Mouse (Mus musculus): ENCODE measurements around the gene Chl1. TPM values are rescaled to one million over a fixed set of nuclear protein-coding genes. Genes with fewer than 3 reads are reported as not detected.

Gene Chl1
- polyA plus RNA-seq, 1 experiment = 3.1 TPM

GRCm38 (mm10) chr6:103542576-103542975 is 32.2 kb downstream of the Chl1 start:
- no peak for DNase-seq (ENCODE audit: low spot score)

DNA sequence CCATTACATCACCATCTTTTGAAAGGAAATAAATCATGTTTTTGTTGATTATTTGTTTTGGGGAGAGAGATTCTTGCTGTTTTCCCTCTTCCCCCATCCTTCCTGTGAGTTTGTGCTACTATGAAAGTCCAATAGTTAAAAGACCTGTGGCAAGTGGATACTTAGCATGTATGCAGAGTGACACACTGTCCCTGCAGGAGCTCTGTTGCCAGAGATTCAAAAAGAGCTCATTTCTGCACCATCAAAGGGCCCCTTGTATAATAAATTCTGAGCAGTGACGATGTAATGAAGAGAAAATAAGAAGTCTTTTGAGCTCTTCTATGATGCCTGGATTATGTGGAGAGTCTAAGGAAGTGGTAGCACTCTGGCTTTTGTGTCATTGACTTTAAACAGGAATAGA is 33.4 kb downstream of the Chl1 start:
- no peak for DNase-seq (ENCODE audit: low spot score)

- DNase-seq (ENCODE audit: low spot score) = no peak
Observed at GRCm38 (mm10) chr6:103546314-103546713, 35.9 kb downstream of the Chl1 start.

DNA sequence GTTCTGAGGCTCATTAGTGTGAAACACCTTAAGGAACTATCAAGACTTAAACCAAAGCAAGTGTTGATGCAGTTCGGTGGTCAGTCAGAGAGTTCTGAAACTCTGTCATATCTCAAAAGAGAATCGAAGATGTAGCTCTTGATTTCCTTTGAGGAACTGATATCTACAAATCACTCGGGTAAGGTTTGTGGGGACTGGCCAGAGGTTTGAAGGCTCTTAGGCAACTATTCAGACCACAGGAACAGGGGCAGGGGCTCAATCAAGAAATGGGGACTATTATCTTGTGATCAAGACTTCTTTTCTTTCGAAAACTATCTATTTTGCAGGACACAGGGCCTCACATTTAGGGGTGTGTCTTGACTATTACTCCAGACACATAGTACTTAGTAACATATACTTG is 39.5 kb downstream of the Chl1 start:
- no peak for DNase-seq (ENCODE audit: low spot score)

DNA sequence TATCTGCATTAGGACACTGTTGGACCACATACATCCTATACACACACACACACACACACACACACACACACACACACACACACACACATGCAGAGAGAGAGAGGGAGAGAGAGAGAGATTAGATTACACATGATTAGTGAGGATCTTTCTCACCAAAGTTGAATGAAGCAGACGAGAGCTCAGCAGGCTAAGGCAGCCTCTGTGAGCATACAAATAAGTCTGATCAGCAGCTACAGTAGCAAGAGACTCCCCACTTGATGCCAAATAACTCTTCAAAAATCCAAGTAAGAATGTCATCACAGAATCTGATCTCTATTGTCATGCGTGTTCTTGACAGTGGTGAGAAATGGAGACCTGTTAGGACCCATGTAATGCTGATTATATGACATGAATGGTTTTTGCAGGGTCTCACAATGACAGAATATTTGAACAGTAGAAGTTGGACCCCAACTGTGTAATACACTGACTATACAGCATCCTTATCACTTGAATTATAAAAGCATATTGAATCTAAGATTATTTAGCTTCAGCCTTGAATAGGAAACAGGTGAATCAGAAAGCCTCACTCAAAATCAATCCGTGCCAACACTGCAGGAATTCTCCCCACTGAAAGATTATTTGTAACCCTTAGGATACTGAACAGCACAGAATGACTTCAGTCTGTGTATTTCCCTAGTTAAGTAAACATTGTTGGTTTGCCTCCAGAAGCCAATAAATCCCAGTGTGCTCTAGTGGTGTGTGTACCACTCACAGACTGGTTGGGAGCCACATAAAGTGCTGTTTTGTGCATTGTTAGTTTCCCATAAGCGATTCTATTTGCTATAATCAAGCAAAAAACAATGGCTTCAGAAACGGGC is 47.9 kb downstream of the Chl1 start:
- DNase-seq (ENCODE audit: low spot score) = no peak

GRCm38 (mm10) chr6:103558894-103559225 is 48.5 kb downstream of the Chl1 start:
- DNase-seq (ENCODE audit: low spot score) = no peak

- no peak for DNase-seq (ENCODE audit: low spot score)
Observed at GRCm38 (mm10) chr6:103559344-103559743, 49.0 kb downstream of the Chl1 start.

- no peak for DNase-seq (ENCODE audit: low spot score)
Observed at GRCm38 (mm10) chr6:103564811-103565210, 54.4 kb downstream of the Chl1 start.

DNA sequence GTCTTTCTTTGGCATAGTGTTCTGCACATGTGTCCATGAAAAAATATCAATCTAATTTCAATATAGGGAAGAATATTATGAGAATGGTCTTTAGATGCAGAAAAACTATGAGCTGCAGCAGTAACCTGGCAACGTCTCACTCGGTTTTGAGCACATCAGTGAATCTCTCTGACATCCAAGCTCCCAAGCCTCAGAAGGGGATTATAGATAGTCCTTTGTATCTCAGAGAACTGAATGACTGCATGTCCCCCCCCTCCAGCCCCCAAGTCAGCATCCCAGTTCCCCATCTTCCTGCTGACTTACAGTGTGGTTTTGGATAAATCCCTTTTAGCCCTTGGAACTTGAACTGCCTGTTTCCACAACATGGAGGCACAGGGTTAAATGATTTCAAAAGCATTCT is 56.9 kb downstream of the Chl1 start:
- no peak for DNase-seq (ENCODE audit: low spot score)

DNA sequence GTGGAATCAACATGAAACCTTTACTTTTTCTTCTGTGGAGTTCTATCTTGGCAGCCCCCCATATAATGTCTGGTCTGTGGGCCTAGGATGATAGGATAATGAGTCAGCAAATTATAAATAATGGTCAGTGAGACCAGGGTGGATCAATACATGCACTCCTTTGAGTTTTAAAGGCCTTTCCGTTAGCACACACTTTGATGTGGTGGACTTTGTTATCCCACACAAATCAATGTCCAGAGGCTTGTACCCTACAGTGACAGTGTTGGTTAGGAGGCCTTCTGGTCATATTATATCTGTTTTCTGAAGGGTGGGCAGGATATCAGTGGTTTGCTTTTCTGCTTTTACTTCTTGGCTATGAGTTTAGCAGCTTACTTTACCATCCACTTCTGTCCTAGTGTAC is 62.3 kb downstream of the Chl1 start:
- no peak for DNase-seq (ENCODE audit: low spot score)

- no peak for DNase-seq (ENCODE audit: low spot score)
Observed at GRCm38 (mm10) chr6:103584224-103584623, 73.8 kb downstream of the Chl1 start.

DNA sequence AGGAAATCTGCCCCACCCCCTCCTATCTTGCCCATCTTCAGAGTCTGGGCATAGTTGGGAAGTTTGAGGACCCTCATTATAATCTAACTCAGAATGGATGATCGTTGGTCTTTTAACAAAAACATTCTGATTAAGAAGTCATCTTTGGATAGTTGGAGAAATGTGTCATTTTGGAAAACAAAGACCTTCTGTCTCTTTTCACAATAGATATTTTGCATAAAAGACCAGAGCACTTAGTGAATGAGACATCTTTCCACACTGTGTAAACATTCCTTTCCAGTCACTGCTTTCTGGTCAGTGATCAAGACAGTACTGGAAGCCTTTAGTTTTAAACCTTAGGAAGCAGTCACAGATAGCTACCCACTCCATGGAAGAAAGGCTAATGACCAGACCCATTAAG is 75.3 kb downstream of the Chl1 start:
- DNase-seq (ENCODE audit: low spot score) = no peak

- no peak for DNase-seq (ENCODE audit: low spot score)
Observed at GRCm38 (mm10) chr6:103586081-103586480, 75.7 kb downstream of the Chl1 start.

GRCm38 (mm10) chr6:103602070-103602469 is 91.7 kb downstream of the Chl1 start:
- no peak for DNase-seq (ENCODE audit: low spot score)

DNA sequence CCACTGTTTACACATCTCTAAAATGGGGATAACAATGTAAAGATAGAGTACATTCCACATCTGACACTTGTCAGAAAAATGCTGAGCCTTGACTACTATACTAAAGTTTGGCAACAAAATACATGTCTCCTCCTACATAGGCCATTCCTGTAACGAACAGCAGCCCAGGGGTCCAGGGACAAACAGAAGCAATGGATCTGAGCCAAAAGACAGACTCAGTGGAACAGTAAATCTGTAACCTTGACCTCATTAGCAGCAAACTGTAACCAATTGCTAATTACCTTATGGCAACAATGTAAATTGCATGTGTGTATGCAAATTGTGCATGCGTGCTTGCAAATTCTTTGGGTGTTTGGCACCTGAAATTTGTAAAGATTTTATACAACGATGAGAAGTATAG is 100.3 kb downstream of the Chl1 start:
- DNase-seq (ENCODE audit: low spot score) = no peak

DNA sequence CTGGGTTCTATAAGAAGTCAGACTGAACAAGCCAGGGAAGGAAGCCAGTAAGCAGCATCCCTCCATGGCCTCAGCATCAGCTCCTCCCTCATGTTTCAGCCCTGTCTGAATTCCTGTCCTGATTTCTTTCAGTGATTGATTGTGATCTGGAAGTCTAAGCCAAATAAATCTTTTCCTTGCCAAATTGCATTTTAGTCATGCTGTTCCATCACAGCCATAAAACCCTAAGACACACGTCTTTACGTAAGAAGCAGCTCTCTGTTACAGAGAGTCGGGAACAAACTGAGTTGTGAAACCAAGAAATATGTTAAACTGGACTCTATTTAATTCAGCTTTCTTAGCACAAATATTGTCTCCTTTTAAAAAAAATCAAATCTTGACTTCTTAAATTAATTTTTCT is 102.2 kb downstream of the Chl1 start:
- DNase-seq (ENCODE audit: low spot score) = no peak

DNA sequence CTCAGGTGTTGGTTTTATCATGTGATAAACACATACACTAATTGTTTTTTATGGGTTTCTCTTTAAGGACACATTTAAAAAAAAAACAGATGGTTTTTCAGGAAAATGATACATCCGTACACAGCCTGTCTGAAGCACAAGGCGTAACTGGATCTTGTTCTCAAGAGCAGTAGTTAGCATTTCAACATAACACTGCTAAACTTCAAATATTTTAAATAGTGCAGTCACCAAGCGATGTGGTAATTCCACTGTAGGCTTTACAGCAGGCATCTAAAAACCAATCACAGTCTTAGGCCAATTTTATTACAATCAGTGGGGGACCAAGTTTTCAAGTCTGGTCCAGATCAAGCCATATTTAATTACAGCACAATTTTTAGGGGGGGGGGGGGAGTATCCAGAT is 103.3 kb downstream of the Chl1 start:
- no peak for DNase-seq (ENCODE audit: low spot score)

GRCm38 (mm10) chr6:103615924-103616602 is 105.7 kb downstream of the Chl1 start:
- DNase-seq (ENCODE audit: low spot score) = no peak

- DNase-seq (ENCODE audit: low spot score) = no peak
Observed at GRCm38 (mm10) chr6:103620880-103621279, 110.5 kb downstream of the Chl1 start.

- no peak for DNase-seq (ENCODE audit: low spot score)
Observed at GRCm38 (mm10) chr6:103622117-103622713, 111.8 kb downstream of the Chl1 start.

DNA sequence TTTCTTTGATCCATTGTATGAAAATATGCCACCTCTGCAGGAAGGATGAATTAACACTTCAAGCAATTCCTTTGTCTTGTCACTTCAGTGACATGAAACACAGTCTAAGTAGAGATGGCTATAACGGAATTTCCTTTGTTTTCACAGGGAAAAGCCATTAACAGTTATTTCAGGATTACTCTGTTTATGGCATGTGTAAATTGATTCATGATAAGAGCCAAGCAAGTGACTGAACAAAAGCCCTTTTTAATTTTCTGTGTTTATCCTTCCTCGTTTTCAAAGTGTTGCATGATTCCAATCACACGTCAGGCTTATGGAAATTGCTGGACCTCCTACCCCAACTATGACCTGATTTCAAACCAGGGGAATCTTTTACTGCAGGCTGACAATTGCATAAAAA is 122.5 kb downstream of the Chl1 start:
- no peak for DNase-seq (ENCODE audit: low spot score)

- DNase-seq (ENCODE audit: low spot score) = no peak
Observed at GRCm38 (mm10) chr6:103656778-103657177, 146.4 kb downstream of the Chl1 start.

DNA sequence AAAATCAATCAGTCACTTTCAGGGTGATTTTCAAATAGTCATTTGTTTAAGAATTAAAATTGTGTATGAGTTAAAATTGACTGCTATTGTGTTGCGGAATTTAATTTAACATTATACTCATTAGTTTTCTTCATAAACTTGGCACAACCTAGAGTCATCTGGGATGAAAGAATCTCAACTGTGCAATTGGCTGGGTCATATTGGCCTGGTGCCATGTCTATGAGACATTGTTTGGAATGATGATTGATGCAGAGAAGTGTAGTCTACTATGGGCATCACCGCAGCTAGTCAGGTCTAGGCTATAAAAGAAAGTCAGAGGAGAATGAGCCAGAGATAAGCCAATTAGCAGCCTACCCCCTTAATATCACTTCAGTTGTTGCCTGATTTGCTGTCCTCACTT is 148.8 kb downstream of the Chl1 start:
- DNase-seq (ENCODE audit: low spot score) = no peak
